Mouse (Mus musculus) stomach, embryonic 15.5 days (tissue): Measurements from ENCODE around the gene Tmem181a. TPM values are rescaled to one million over a fixed set of nuclear protein-coding genes. Genes with fewer than 3 reads are reported as not detected.
"Not testable (repeated sequence)": the region's sequence is repeated elsewhere in the genome, so short reads cannot be mapped to it uniquely, and the experiment has no call there.

Experiments
- ATAC-seq: fragments of 200-750 bp; cut with Nextera tagmentation; 2 replicates; pipeline ENCODE4 v1.8.0; 2017; ENCODE audit warnings: low read depth, moderate number of reproducible peaks, moderate TSS enrichment; ENCODE audit not compliant: insufficient read depth, low FRiP score
- H3K27ac ChIP-seq: fragments of 300-500 bp; sonication (generic); 2 replicates; pipeline ENCODE4 v1.5.1; 2015; ENCODE audit warnings: mild to moderate bottlenecking, inconsistent platforms
- H3K27me3 ChIP-seq: fragments of 300-500 bp; sonication (generic); replicated peaks from 2 replicates; pipeline ENCODE4 v1.6.1; 2015; ENCODE audit warnings: inconsistent platforms
- H3K36me3 ChIP-seq: fragments of 300-500 bp; sonication (generic); 2 replicates; pipeline ENCODE4 v1.6.1; 2015; ENCODE audit warnings: inconsistent platforms
- H3K4me1 ChIP-seq: fragments of 300-500 bp; sonication (generic); 2 replicates; pipeline ENCODE4 v1.6.1; 2015; ENCODE audit warnings: inconsistent platforms
- H3K4me2 ChIP-seq: fragments of 300-500 bp; sonication (generic); 2 replicates; pipeline ENCODE4 v1.6.1; 2015; ENCODE audit warnings: mild to moderate bottlenecking, inconsistent platforms
- H3K4me3 ChIP-seq: fragments of 300-500 bp; sonication (generic); replicated peaks from 2 replicates; pipeline ENCODE4 v1.5.1; 2015; ENCODE audit warnings: inconsistent platforms
- H3K9ac ChIP-seq: fragments of 300-500 bp; sonication (generic); 2 replicates; pipeline ENCODE4 v1.6.1; 2015; ENCODE audit warnings: inconsistent platforms
- H3K9me3 ChIP-seq: fragments of 300-500 bp; sonication (generic); 2 replicates; pipeline ENCODE4 v1.6.1; 2016; ENCODE audit warnings: inconsistent platforms
- whole genome bisulfite sequencing: fragments of 180-500 bp; shearing (Covaris S2); methylation state at CpG from one replicate; pipeline ENCODE4 v1.1.7; 2015; 5-methylcytosine and 5-hydroxymethylcytosine counted together
- polyA plus RNA-seq: library from polyadenylated mRNA; unstranded; fragments of >200 nt; fragmentation: Nextera tagmentation; extraction: Ambion mirVana; gene quantifications from 2 replicates; pipeline ENCODE4 v1.2.1, GENCODE M21; 2015

The Tmem181a gene
- polyA plus RNA-seq, 1 experiment from 2014 or later = 20.7 TPM

GRCm38 (mm10) chr17:6312755-6313154, 56.1 kb downstream of the Tmem181a start:
- 65% methylated on average over 3 of the region's 3 CpGs for WGBS

GRCm38 (mm10) chr17:6314493-6314892, 57.8 kb downstream of the Tmem181a start:
- not testable (repeated sequence) for H3K4me2 ChIP-seq, H3K27me3 ChIP-seq
- 80% methylated on average over 2 of the region's 3 CpGs for WGBS

More at GRCm38 (mm10) chr17:6312755-6313154, 56.1 kb downstream of the Tmem181a start:
- not testable (repeated sequence) for H3K4me1 ChIP-seq, H3K27me3 ChIP-seq, H3K9ac ChIP-seq, H3K9me3 ChIP-seq, H3K4me2 ChIP-seq, ATAC-seq, H3K27ac ChIP-seq, H3K4me3 ChIP-seq, H3K36me3 ChIP-seq

GRCm38 (mm10) chr17:6315706-6316105, 59.0 kb downstream of the Tmem181a start:
- H3K9ac ChIP-seq, H3K4me3 ChIP-seq, H3K27ac ChIP-seq, H3K36me3 ChIP-seq, H3K9me3 ChIP-seq, ATAC-seq, H3K27me3 ChIP-seq, H3K4me2 ChIP-seq, H3K4me1 ChIP-seq: not testable (repeated sequence)
- 54% methylated on average over 4 of the region's 4 CpGs for WGBS

More at GRCm38 (mm10) chr17:6314493-6314892, 57.8 kb downstream of the Tmem181a start:
- H3K9ac ChIP-seq, H3K4me1 ChIP-seq, H3K36me3 ChIP-seq, H3K9me3 ChIP-seq, H3K4me3 ChIP-seq, H3K27ac ChIP-seq, ATAC-seq: not testable (repeated sequence)

GRCm38 (mm10) chr17:6316379-6317126, 59.9 kb downstream of the Tmem181a start:
- H3K36me3 ChIP-seq, H3K27me3 ChIP-seq, H3K4me1 ChIP-seq, H3K9me3 ChIP-seq, H3K27ac ChIP-seq, H3K9ac ChIP-seq: not testable (repeated sequence)
- peak; percentile 36; the same call in 1 of the 2 replicates for ATAC-seq
- H3K4me3 ChIP-seq = peak overlapping the region; percentile 43
- peak overlapping the region; percentile 67 for H3K4me2 ChIP-seq
- WGBS = 2% methylated on average over 38 of the region's 38 CpGs

GRCm38 (mm10) chr17:6317339-6317985, 60.8 kb downstream of the Tmem181a start, which contains the start of gene Dynlt1a:
TSS of gene Dynlt1a (minus strand) at chr17:6317500.
- ATAC-seq = peak; percentile 90
- WGBS = 7% methylated on average over 23 of the region's 23 CpGs
- Histone ChIP-seq H3K4me3 (peak within 1 kb of the TSS; percentile 43), H3K4me2 (peak within 1 kb of the TSS; percentile 67)
- H3K27ac ChIP-seq, H3K27me3 ChIP-seq, H3K9ac ChIP-seq, H3K9me3 ChIP-seq, H3K4me1 ChIP-seq, H3K36me3 ChIP-seq: not testable (repeated sequence)

GRCm38 (mm10) chr17:6321081-6321777, 64.6 kb downstream of the Tmem181a start:
- H3K4me1 ChIP-seq, H3K9me3 ChIP-seq, H3K4me3 ChIP-seq, H3K36me3 ChIP-seq, H3K27ac ChIP-seq, ATAC-seq, H3K27me3 ChIP-seq, H3K9ac ChIP-seq, H3K4me2 ChIP-seq: not testable (repeated sequence)
- 2% methylated on average over 8 of the region's 60 CpGs for WGBS

- not testable (repeated sequence) for ATAC-seq, H3K4me3 ChIP-seq, H3K9me3 ChIP-seq, H3K36me3 ChIP-seq, H3K27ac ChIP-seq, H3K9ac ChIP-seq, H3K4me1 ChIP-seq, H3K27me3 ChIP-seq, H3K4me2 ChIP-seq
- no CpG with 5 or more reads among the region's 10 CpGs for WGBS
These were observed 65.1 kb downstream of the Tmem181a start for GRCm38 (mm10) chr17:6321778-6322101.

- H3K27me3 ChIP-seq, H3K4me2 ChIP-seq, H3K27ac ChIP-seq, H3K4me3 ChIP-seq, H3K9ac ChIP-seq, H3K36me3 ChIP-seq, H3K9me3 ChIP-seq, ATAC-seq, H3K4me1 ChIP-seq: not testable (repeated sequence)
- WGBS = 54% methylated on average over 10 of the region's 10 CpGs
These were observed 68.4 kb downstream of the Tmem181a start for GRCm38 (mm10) chr17:6325021-6325420.

- H3K9me3 ChIP-seq, H3K36me3 ChIP-seq, H3K27ac ChIP-seq, H3K4me3 ChIP-seq, H3K4me2 ChIP-seq, H3K9ac ChIP-seq, H3K4me1 ChIP-seq, ATAC-seq, H3K27me3 ChIP-seq: not testable (repeated sequence)
- 66% methylated on average over 6 of the region's 6 CpGs for WGBS
These were observed 68.9 kb downstream of the Tmem181a start for GRCm38 (mm10) chr17:6325543-6325942.

GRCm38 (mm10) chr17:6327554-6327953, 70.9 kb downstream of the Tmem181a start:
- H3K9ac ChIP-seq, H3K9me3 ChIP-seq, ATAC-seq, H3K27ac ChIP-seq, H3K27me3 ChIP-seq, H3K4me3 ChIP-seq, H3K4me1 ChIP-seq, H3K36me3 ChIP-seq, H3K4me2 ChIP-seq: not testable (repeated sequence)
- WGBS = 91% methylated on average over 7 of the region's 7 CpGs

GRCm38 (mm10) chr17:6328997-6329396, 72.3 kb downstream of the Tmem181a start:
- not testable (repeated sequence) for H3K9ac ChIP-seq, H3K4me1 ChIP-seq, H3K9me3 ChIP-seq, H3K36me3 ChIP-seq, H3K27ac ChIP-seq, H3K27me3 ChIP-seq, H3K4me3 ChIP-seq, ATAC-seq, H3K4me2 ChIP-seq
- WGBS = 74% methylated on average over 4 of the region's 4 CpGs

GRCm38 (mm10) chr17:6342606-6343294, 86.1 kb downstream of the Tmem181a start:
- not testable (repeated sequence) for H3K36me3 ChIP-seq, ATAC-seq, H3K4me2 ChIP-seq, H3K27ac ChIP-seq, H3K9me3 ChIP-seq, H3K27me3 ChIP-seq, H3K4me1 ChIP-seq, H3K9ac ChIP-seq, H3K4me3 ChIP-seq
- no CpG with 5 or more reads among the region's 12 CpGs for WGBS
